In genomic region chr11:51824867-51825424, GRCm38 (mm10) we compare ENCODE assay signal across 16 mouse cellular contexts. TPM values are rescaled to one million over a fixed set of nuclear protein-coding genes. Genes with fewer than 3 reads are reported as not detected.
DNase-seq lines count a peak whose midpoint lies in the region; ATAC-seq and TF ChIP-seq lines count a peak whose summit lies in the region.
"Had no signal": no experiment of that assay in that cellular context is flagged by ENCODE, and none has a peak within 500 bp of the region (broad histone marks: within the 10 kb centered on the region; RNA-seq: fewer than 3 reads in every experiment).

No protein-coding gene starts in this region.

- H3K9ac ChIP-seq in CH12.LX (ENCODE audit: insufficient read depth, low read depth), result no peak overlapping the region
- no peak overlapping the region for H3K9ac ChIP-seq in lung, postnatal 0 days (replicated peaks; ENCODE audit: low read depth)
- H3K9ac ChIP-seq: embryonic facial prominence, embryonic 15.5 days; forebrain, embryonic 15.5 days; heart, embryonic 12.5 days; hindbrain, embryonic 14.5 days had no signal

- peaks cover 4% of the 10 kb centered on the region for H3K9me3 ChIP-seq in CH12.LX (replicated peaks; ENCODE audit: low read length)
- no peaks in the 10 kb centered on the region for H3K9me3 ChIP-seq in lung, postnatal 0 days (ENCODE audit: low read length)
- H3K9me3 ChIP-seq: embryonic facial prominence, embryonic 15.5 days; forebrain, embryonic 15.5 days; heart, embryonic 12.5 days; hindbrain, embryonic 10.5 days had no signal

- peak; percentile 50 for DNase-seq in adrenal gland, postnatal 14 days
- DNase-seq in adrenal gland, adult 18-20 months (ENCODE audit: low spot score in 2 of 2), result no peak
- DNase-seq in CH12.LX (ENCODE audit: extremely low read depth), result no peak
- peak; percentile 27 for DNase-seq in lung, postnatal 0 days (ENCODE audit: low spot score)
- DNase-seq in lung, postnatal 36 days, result peak; percentile 57
- DNase-seq in gastrocnemius, postnatal 14 days, result no peak
- DNase-seq: cerebellum, adult 11 months; cerebellum, adult 8-10 months; cerebellum, postnatal 14 days; embryo, embryonic 11 days had no signal

- peaks cover 47 to 66% of the 10 kb centered on the region in 2 experiments for H3K4me1 ChIP-seq in CH12.LX (ENCODE audit: control insufficient read depth in 1 of 2, insufficient read depth in 2 of 2)
- H3K4me1 ChIP-seq in lung, postnatal 0 days (ENCODE audit: insufficient read depth, low read depth, low read length), result no peaks in the 10 kb centered on the region
- H3K4me1 ChIP-seq: forebrain, embryonic 15.5 days had no signal

- H3K36me3 ChIP-seq in CH12.LX (replicated peaks in 1 of 2; ENCODE audit: control insufficient read depth in 1 of 2, insufficient read depth in 1 of 2, low read length in 1 of 2), result peaks cover 92 to 98% of the 10 kb centered on the region in 2 experiments
- H3K36me3 ChIP-seq in lung, postnatal 0 days (ENCODE audit: insufficient read depth, low read length), result peaks cover 27% of the 10 kb centered on the region; the same call in 1 of the 2 replicates
- H3K36me3 ChIP-seq: forebrain, embryonic 15.5 days; heart, embryonic 12.5 days had no signal

- ATAC-seq in lung, postnatal 0 days, result 0 out of 2 replicates have a peak, but pooled peaks have one; percentile 8
- ATAC-seq: forebrain, embryonic 15.5 days had no signal

- no peak overlapping the region for H3K4me3 ChIP-seq in CH12.LX (replicated peaks in 1 of 3; ENCODE audit: low read depth in 2 of 3, low read length in 2 of 3, poor library complexity in 1 of 3)
- no peak overlapping the region for H3K4me3 ChIP-seq in lung, postnatal 0 days (ENCODE audit: low read depth, low read length)
- H3K4me3 ChIP-seq: embryonic facial prominence, embryonic 15.5 days; erythroblast, embryonic 14.5 days; forebrain, embryonic 15.5 days; heart, embryonic 12.5 days; hindbrain, embryonic 10.5 days had no signal

- 58% methylated on average over 19 of the region's 19 CpGs for WGBS in lung, postnatal 0 days

- intact Hi-C loops in gastrocnemius, postnatal 14 days (cut with DNase I; ENCODE audit: low total_unique reads), result loop anchor here (5.0 to 10.0 kb wide), 2 partner anchors 142 to 400 kb away; partner anchors contain the start of gene Cdkn2aipnl

- TF ChIP-seq EP300 in CH12.LX (IDR thresholded peaks at IDR 0.05; ENCODE audit: low read length), result no peak
- no peak for TF ChIP-seq EP300 in lung, postnatal 0 days (IDR thresholded peaks at IDR 0.05)

- no peak overlapping the region for H3K4me2 ChIP-seq in CH12.LX (ENCODE audit: insufficient read depth, low read depth, poor library complexity, severe bottlenecking)
- no peak overlapping the region for H3K4me2 ChIP-seq in lung, postnatal 0 days (replicated peaks; ENCODE audit: low read depth, low read length)
- H3K4me2 ChIP-seq: embryonic facial prominence, embryonic 15.5 days; forebrain, embryonic 15.5 days; heart, embryonic 12.5 days; hindbrain, embryonic 14.5 days had no signal

- dilution Hi-C loops in CH12.LX (cut with MboI; ENCODE audit: extremely low pct_ligation_motif_present, extremely low pct_unique_long_range_greater_than_20kb, low sequenced_read_pairs), result no loop called here

- TF ChIP-seq POLR2A in CH12.LX (IDR thresholded peaks at IDR 0.05; ENCODE audit: low read depth, low read length), result no peak

- no peak for TF ChIP-seq RAD21 in CH12.LX (IDR thresholded peaks at IDR 0.05; ENCODE audit: low read depth, low read length)

- no peaks in the 10 kb centered on the region for H3K27me3 ChIP-seq in CH12.LX (replicated peaks)
- H3K27me3 ChIP-seq in lung, postnatal 0 days (replicated peaks; ENCODE audit: insufficient read depth, low read length), result no peaks in the 10 kb centered on the region
- H3K27me3 ChIP-seq: embryonic facial prominence, embryonic 15.5 days; forebrain, embryonic 15.5 days; heart, embryonic 12.5 days had no signal

- no peak for TF ChIP-seq CTCF in CH12.LX (conservative IDR thresholded peaks at IDR 0.05 in 1 of 2, IDR thresholded peaks at IDR 0.05 in 1 of 2; ENCODE audit: low read depth in 2 of 2, low read length in 2 of 2)
- TF ChIP-seq CTCF in lung, postnatal 0 days (IDR thresholded peaks at IDR 0.05), result no peak

- in situ Hi-C loops in CH12.LX (cut with MboI; ENCODE audit: low pct_ligation_motif_present, low pct_unique_long_range_greater_than_20kb, low sequenced_read_pairs), result loop anchor here (10.0 kb wide), 1 partner anchor 140 kb away; the partner anchor contains the start of gene Cdkn2aipnl

- H3K79me2 ChIP-seq in CH12.LX (replicated peaks; ENCODE audit: control insufficient read depth, extremely low read depth, insufficient read depth, poor library complexity, severe bottlenecking), result peaks cover 42% of the 10 kb centered on the region

- H3K27ac ChIP-seq in CH12.LX (ENCODE audit: insufficient read depth, low read depth), result peak overlapping the region; percentile 47; the same call in 1 of the 2 replicates
- no peak overlapping the region for H3K27ac ChIP-seq in lung, postnatal 0 days (ENCODE audit: low read length)
- H3K27ac ChIP-seq: embryonic facial prominence, embryonic 15.5 days; forebrain, embryonic 15.5 days; hindbrain, embryonic 10.5 days; hindbrain, embryonic 14.5 days had no signal

TF ChIP-seq in CH12.LX, 34 proteins besides CTCF, POLR2A, EP300 and RAD21:
- no peak for TF ChIP-seq BHLHE40 (IDR thresholded peaks at IDR 0.05; ENCODE audit: low read depth, low read length)
- no peak for TF ChIP-seq ELF1 (IDR thresholded peaks at IDR 0.05; ENCODE audit: low read depth, low read length)
- no peak for TF ChIP-seq CHD1 (IDR thresholded peaks at IDR 0.05; ENCODE audit: low read depth, low read length)
- TF ChIP-seq SIN3A (IDR thresholded peaks at IDR 0.05; ENCODE audit: low read length), result no peak
- TF ChIP-seq ZMIZ1 (IDR thresholded peaks at IDR 0.05; ENCODE audit: low read depth, low read length), result no peak
- TF ChIP-seq NRF1 (IDR thresholded peaks at IDR 0.05; ENCODE audit: low read depth, low read length), result no peak
- no peak for TF ChIP-seq JUN (IDR thresholded peaks at IDR 0.05; ENCODE audit: insufficient read depth, low read depth, low read length)
- TF ChIP-seq MAX (IDR thresholded peaks at IDR 0.05; ENCODE audit: low read length), result no peak
- no peak for TF ChIP-seq UBTF (IDR thresholded peaks at IDR 0.05; ENCODE audit: low read depth, low read length)
- TF ChIP-seq MXI1 (IDR thresholded peaks at IDR 0.05; ENCODE audit: low read depth, low read length), result no peak
- no peak for TF ChIP-seq MAZ (IDR thresholded peaks at IDR 0.05; ENCODE audit: low read depth, low read length)
- TF ChIP-seq RCOR1 (conservative IDR thresholded peaks at IDR 0.05; ENCODE audit: low read depth, low read length), result no peak
- no peak for TF ChIP-seq ZC3H11A (IDR thresholded peaks at IDR 0.05; ENCODE audit: low read depth, low read length)
- no peak for TF ChIP-seq USF2 (conservative IDR thresholded peaks at IDR 0.05; ENCODE audit: low read depth, low read length)
TF ChIP-seq in CH12.LX: peak in this region for 0.

RNA-seq across cellular contexts. Expression of gene Jade2, which starts 32.5 kb away (rescaled TPM):
- total RNA-seq in adrenal gland, postnatal 14 days (2021), result 11.9 and 15.1 TPM in 2 replicates
- total RNA-seq in adrenal gland, adult 18-20 months (2021), result 10 to 100 TPM; 19.2 to 19.7 TPM
- total RNA-seq in CH12.LX (2012; rRNA removed) (51.4 and 58.2 TPM in 2 replicates), CH12.LX (2014; rRNA removed) (21.9 and 25.6 TPM in 2 replicates)
- polyA plus RNA-seq in CH12.LX (2012; ENCODE audit: insufficient read length, low read depth), result 50.3 and 60.1 TPM in 2 replicates
- polyA plus RNA-seq in lung, postnatal 0 days (2015; fragmentation: Nextera tagmentation; extraction: Ambion mirVana), result 3.1 and 3.9 TPM in 2 replicates
- total RNA-seq in gastrocnemius, postnatal 14 days (2021), result 1 to 10 TPM; 2.0 to 5.0 TPM

Comparison
In these comparisons a context has a peak if more than half of its experiments do, and no peak if none do; other contexts are left out.
1. DNase-seq: peak in adrenal gland, postnatal 14 days (single experiment), lung, postnatal 0 days (single experiment) and lung, postnatal 36 days (single experiment); none in adrenal gland, adult 18-20 months (0 of 2), CH12.LX (single experiment) and gastrocnemius, postnatal 14 days (single experiment).